Mouse (Mus musculus): Measurements from ENCODE around the gene Kmt2b. TPM values are rescaled to one million over a fixed set of nuclear protein-coding genes. Genes with fewer than 3 reads are reported as not detected.

Kmt2b gene
- polyA plus RNA-seq, 1 experiment from 2014 or later: 13.6 TPM

DNA sequence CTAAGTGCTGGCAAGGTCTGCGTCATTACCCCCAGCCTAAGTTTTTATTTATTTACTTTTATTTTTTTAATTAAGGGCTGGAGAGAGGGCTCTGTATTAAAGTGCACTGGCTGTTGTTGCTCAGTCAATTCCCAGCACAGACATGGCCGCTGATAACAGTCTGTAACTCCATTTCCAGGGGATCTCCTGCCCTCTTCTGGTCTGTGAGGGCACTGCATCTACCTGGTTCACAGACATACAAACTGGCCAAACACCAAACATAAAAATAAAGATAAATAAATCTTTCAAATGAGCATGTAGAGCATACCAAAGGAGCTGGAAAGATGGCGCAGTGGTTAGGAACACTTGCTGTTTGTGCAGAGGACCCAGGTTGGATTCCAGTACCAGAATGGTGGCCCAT is 30.7 kb upstream of the Kmt2b start:
- WGBS: 84% methylated on average over 3 of the region's 3 CpGs
- no peak overlapping the region for H3K4me2 ChIP-seq (replicated peaks; ENCODE audit: low read depth, low read length)
- no peaks in the 10 kb centered on the region for H3K27me3 ChIP-seq (ENCODE audit: control insufficient read depth, insufficient read depth, low read length)
- H3K4me3 ChIP-seq (ENCODE audit: low read length): no peak overlapping the region
- no peak for ATAC-seq (ENCODE audit: low FRiP score, low TSS enrichment)
- no peak overlapping the region for H3K27ac ChIP-seq (ENCODE audit: low read depth, low read length)
- H3K4me1 ChIP-seq (ENCODE audit: control insufficient read depth, insufficient read depth, low read length): no peaks in the 10 kb centered on the region
- peaks cover 66% of the 10 kb centered on the region for H3K36me3 ChIP-seq (ENCODE audit: control insufficient read depth, insufficient read depth, low read length)
- no peak overlapping the region for H3K9ac ChIP-seq (ENCODE audit: low read depth, low read length)
- no peaks in the 10 kb centered on the region for H3K9me3 ChIP-seq (ENCODE audit: control insufficient read depth, low read length)

DNA sequence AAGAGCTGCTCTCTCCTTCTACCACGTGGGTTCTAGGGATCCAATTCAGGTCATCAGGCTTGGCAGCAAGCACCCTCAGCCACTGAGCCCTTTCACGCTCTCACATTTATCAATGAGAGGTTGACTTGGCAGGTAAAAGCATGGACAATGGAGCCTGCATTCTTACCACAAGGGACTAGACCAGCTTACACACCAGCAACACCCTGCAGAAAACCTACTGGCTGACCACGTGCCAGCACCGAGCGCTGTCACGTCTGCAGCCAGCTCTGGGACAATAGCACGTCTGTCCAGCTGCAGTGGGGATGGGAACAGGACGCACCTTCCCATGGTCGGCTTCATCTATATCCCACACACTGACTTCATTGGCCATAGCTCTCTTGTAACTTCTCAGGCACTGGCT is 30.1 kb upstream of the Kmt2b start:
- Histone ChIP-seq H3K9me3 (ENCODE audit: control insufficient read depth, low read length) (no peaks in the 10 kb centered on the region), H3K36me3 (ENCODE audit: control insufficient read depth, insufficient read depth, low read length) (peaks cover 61% of the 10 kb centered on the region)
- WGBS: 95% methylated on average over 9 of the region's 9 CpGs

GRCm38 (mm10) chr7:30615049-30615760 is 26.7 kb upstream of the Kmt2b start:
- Histone ChIP-seq H3K9me3 (ENCODE audit: control insufficient read depth, low read length) (no peaks in the 10 kb centered on the region), H3K36me3 (ENCODE audit: control insufficient read depth, insufficient read depth, low read length) (peaks cover 35% of the 10 kb centered on the region), H3K27ac (ENCODE audit: low read depth, low read length) (no peak overlapping the region), H3K27me3 (ENCODE audit: control insufficient read depth, insufficient read depth, low read length) (no peaks in the 10 kb centered on the region), H3K4me3 (ENCODE audit: low read length) (no peak overlapping the region), H3K4me2 (replicated peaks; ENCODE audit: low read depth, low read length) (no peak overlapping the region), H3K4me1 (ENCODE audit: control insufficient read depth, insufficient read depth, low read length) (peaks cover 6% of the 10 kb centered on the region), H3K9ac (ENCODE audit: low read depth, low read length) (no peak overlapping the region)
- 0 out of 2 replicates have a peak, but pooled peaks have one; percentile 10 for ATAC-seq (ENCODE audit: low FRiP score, low TSS enrichment)
- WGBS: 63% methylated on average over 5 of the region's 5 CpGs

More for the DNA sequence above, 30.1 kb upstream of the Kmt2b start:
- no peaks in the 10 kb centered on the region for H3K27me3 ChIP-seq (ENCODE audit: control insufficient read depth, insufficient read depth, low read length)
- no peak overlapping the region for H3K4me3 ChIP-seq (ENCODE audit: low read length)
- no peaks in the 10 kb centered on the region for H3K4me1 ChIP-seq (ENCODE audit: control insufficient read depth, insufficient read depth, low read length)
- H3K27ac ChIP-seq (ENCODE audit: low read depth, low read length): no peak overlapping the region
- no peak for ATAC-seq (ENCODE audit: low FRiP score, low TSS enrichment)
- H3K9ac ChIP-seq (ENCODE audit: low read depth, low read length): no peak overlapping the region
- H3K4me2 ChIP-seq (replicated peaks; ENCODE audit: low read depth, low read length): no peak overlapping the region

DNA sequence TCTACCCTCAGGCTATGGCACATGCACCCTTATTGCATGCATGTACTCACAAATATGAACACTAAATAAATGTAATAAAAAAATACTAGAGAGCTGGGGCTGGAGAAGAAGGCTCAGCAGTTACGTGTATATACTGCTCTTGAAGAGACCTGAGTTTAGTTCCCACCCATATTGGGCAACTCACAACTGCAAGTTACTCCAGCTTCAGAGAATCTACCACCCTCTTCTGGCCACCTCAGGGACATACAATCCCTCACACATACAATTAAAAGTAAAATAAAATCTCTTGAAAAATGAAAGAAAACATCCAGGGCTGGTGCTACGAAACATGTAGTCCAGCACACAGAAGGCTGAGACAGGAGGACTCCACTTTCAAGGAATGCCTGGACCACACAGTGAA is 25.9 kb upstream of the Kmt2b start:
- Histone ChIP-seq H3K36me3 (ENCODE audit: control insufficient read depth, insufficient read depth, low read length) (peaks cover 33% of the 10 kb centered on the region), H3K4me2 (replicated peaks; ENCODE audit: low read depth, low read length) (no peak overlapping the region), H3K9ac (ENCODE audit: low read depth, low read length) (no peak overlapping the region), H3K27me3 (ENCODE audit: control insufficient read depth, insufficient read depth, low read length) (no peaks in the 10 kb centered on the region), H3K4me1 (ENCODE audit: control insufficient read depth, insufficient read depth, low read length) (peaks cover 6% of the 10 kb centered on the region), H3K4me3 (ENCODE audit: low read length) (no peak overlapping the region), H3K27ac (ENCODE audit: low read depth, low read length) (no peak overlapping the region), H3K9me3 (ENCODE audit: control insufficient read depth, low read length) (no peaks in the 10 kb centered on the region)
- ATAC-seq (ENCODE audit: low FRiP score, low TSS enrichment): no peak
- 73% methylated on average over 2 of the region's 2 CpGs for WGBS

DNA sequence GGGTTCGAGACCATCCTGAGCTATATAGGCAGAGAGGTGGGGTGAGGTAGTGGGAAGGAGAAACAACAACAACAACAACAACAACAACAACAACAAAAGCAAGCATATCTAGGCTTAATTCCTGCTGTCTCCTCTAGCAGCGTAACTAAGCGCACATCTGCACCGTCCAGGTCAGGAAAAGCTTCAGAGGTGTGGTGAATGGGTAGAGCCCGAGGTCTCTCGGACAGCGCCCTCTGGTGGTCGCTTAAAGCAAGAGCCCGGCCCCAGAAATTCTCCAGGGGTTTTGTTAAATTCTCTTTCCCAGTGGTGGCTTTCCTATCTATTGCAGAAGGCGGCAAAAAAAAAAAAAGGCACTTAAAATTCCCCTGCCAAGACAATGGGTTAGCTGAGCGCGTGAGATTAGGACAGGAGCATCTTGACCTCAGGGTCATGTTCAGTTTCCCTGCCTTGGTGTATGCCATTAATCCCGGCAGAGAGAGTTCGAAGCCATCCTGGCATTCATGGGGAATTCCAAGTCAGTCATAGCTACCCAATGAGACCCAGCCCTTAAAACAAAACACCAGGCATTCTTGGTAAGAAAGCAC is 25.1 kb upstream of the Kmt2b start:
- peaks cover 6% of the 10 kb centered on the region for H3K4me1 ChIP-seq (ENCODE audit: control insufficient read depth, insufficient read depth, low read length)
- no peaks in the 10 kb centered on the region for H3K9me3 ChIP-seq (ENCODE audit: control insufficient read depth, low read length)
- H3K4me2 ChIP-seq (replicated peaks; ENCODE audit: low read depth, low read length): no peak overlapping the region
- H3K9ac ChIP-seq (ENCODE audit: low read depth, low read length): no peak overlapping the region
- H3K4me3 ChIP-seq (ENCODE audit: low read length): no peak overlapping the region
- no peak overlapping the region for H3K27ac ChIP-seq (ENCODE audit: low read depth, low read length)
- WGBS: 25% methylated on average over 14 of the region's 14 CpGs
- ATAC-seq (ENCODE audit: low FRiP score, low TSS enrichment): peak; percentile 61
- peaks cover 25% of the 10 kb centered on the region for H3K36me3 ChIP-seq (ENCODE audit: control insufficient read depth, insufficient read depth, low read length)
- no peaks in the 10 kb centered on the region for H3K27me3 ChIP-seq (ENCODE audit: control insufficient read depth, insufficient read depth, low read length)

- ATAC-seq (ENCODE audit: low FRiP score, low TSS enrichment): peak; percentile 54
- Histone ChIP-seq H3K36me3 (ENCODE audit: control insufficient read depth, insufficient read depth, low read length) (peaks cover 17% of the 10 kb centered on the region), H3K27me3 (ENCODE audit: control insufficient read depth, insufficient read depth, low read length) (no peaks in the 10 kb centered on the region), H3K4me2 (replicated peaks; ENCODE audit: low read depth, low read length) (no peak within 1 kb of the TSS), H3K27ac (ENCODE audit: low read depth, low read length) (no peak within 1 kb of the TSS), H3K4me3 (ENCODE audit: low read length) (no peak within 1 kb of the TSS), H3K9ac (ENCODE audit: low read depth, low read length) (no peak within 1 kb of the TSS), H3K9me3 (ENCODE audit: control insufficient read depth, low read length) (no peaks in the 10 kb centered on the region), H3K4me1 (ENCODE audit: control insufficient read depth, insufficient read depth, low read length) (peaks cover 6% of the 10 kb centered on the region)
- 32% methylated on average over 8 of the region's 8 CpGs for WGBS
Observed at GRCm38 (mm10) chr7:30612654-30613402, 24.3 kb upstream of the Kmt2b start, which contains the start of gene Upk1a. Gene Upk1a (minus strand): TSS chr7:30612847.

GRCm38 (mm10) chr7:30610043-30610442 is 21.5 kb upstream of the Kmt2b start:
- Histone ChIP-seq H3K9ac (ENCODE audit: low read depth, low read length) (no peak overlapping the region), H3K27ac (ENCODE audit: low read depth, low read length) (no peak overlapping the region), H3K4me1 (ENCODE audit: control insufficient read depth, insufficient read depth, low read length) (peaks cover 6% of the 10 kb centered on the region), H3K36me3 (ENCODE audit: control insufficient read depth, insufficient read depth, low read length) (no peaks in the 10 kb centered on the region), H3K4me3 (ENCODE audit: low read length) (no peak overlapping the region), H3K9me3 (ENCODE audit: control insufficient read depth, low read length) (no peaks in the 10 kb centered on the region), H3K4me2 (replicated peaks; ENCODE audit: low read depth, low read length) (no peak overlapping the region), H3K27me3 (ENCODE audit: control insufficient read depth, insufficient read depth, low read length) (no peaks in the 10 kb centered on the region)
- 56% methylated on average over 7 of the region's 7 CpGs for WGBS
- no peak for ATAC-seq (ENCODE audit: low FRiP score, low TSS enrichment)

DNA sequence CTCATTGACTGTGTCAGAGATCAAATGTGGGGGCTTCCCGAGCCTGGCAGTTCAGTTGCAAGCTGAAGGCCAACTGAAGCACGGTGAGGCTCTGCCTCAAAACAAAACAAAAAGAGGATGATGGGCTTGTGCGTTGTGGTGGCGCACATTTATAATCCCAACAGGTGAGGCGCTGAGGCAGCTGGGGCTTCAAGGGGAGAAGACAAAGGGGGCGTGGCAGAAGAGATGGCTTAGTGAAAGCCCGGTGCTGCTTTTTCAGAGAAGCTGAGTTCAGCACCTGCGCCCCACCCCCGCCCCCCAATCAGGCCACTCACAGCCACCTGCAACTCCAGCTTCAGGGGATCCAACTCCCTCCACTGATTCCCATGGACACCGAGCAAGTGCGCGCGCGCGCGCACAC is 19.9 kb upstream of the Kmt2b start:
- WGBS: 47% methylated on average over 16 of the region's 16 CpGs

More for the DNA sequence above, 19.9 kb upstream of the Kmt2b start:
- H3K9me3 ChIP-seq (ENCODE audit: control insufficient read depth, low read length): no peaks in the 10 kb centered on the region
- H3K4me2 ChIP-seq (replicated peaks; ENCODE audit: low read depth, low read length): no peak overlapping the region
- ATAC-seq (ENCODE audit: low FRiP score, low TSS enrichment): no peak
- H3K27me3 ChIP-seq (ENCODE audit: control insufficient read depth, insufficient read depth, low read length): no peaks in the 10 kb centered on the region
- H3K27ac ChIP-seq (ENCODE audit: low read depth, low read length): no peak overlapping the region
- no peaks in the 10 kb centered on the region for H3K36me3 ChIP-seq (ENCODE audit: control insufficient read depth, insufficient read depth, low read length)
- H3K4me1 ChIP-seq (ENCODE audit: control insufficient read depth, insufficient read depth, low read length): peaks cover 10% of the 10 kb centered on the region
- H3K9ac ChIP-seq (ENCODE audit: low read depth, low read length): no peak overlapping the region
- H3K4me3 ChIP-seq (ENCODE audit: low read length): no peak overlapping the region
